Mouse (Mus musculus) embryonic fibroblast, embryonic 13.5 days (primary cell): ENCODE measurements around the gene Stap2.

Experiments used
- CTCF ChIP-seq: IDR thresholded peaks from 2 replicates; pipeline ENCODE4 v1.5.1; 2011; ENCODE audit warnings: mild to moderate bottlenecking, control low read depth, low read length, moderate library complexity, borderline replicate concordance; ENCODE audit not compliant: insufficient read depth
- POLR2A ChIP-seq: IDR thresholded peaks from 2 replicates; pipeline ENCODE4 v1.6.1; 2011; ENCODE audit warnings: low read depth, mild to moderate bottlenecking, control low read depth, low read length, moderate library complexity

DNA sequence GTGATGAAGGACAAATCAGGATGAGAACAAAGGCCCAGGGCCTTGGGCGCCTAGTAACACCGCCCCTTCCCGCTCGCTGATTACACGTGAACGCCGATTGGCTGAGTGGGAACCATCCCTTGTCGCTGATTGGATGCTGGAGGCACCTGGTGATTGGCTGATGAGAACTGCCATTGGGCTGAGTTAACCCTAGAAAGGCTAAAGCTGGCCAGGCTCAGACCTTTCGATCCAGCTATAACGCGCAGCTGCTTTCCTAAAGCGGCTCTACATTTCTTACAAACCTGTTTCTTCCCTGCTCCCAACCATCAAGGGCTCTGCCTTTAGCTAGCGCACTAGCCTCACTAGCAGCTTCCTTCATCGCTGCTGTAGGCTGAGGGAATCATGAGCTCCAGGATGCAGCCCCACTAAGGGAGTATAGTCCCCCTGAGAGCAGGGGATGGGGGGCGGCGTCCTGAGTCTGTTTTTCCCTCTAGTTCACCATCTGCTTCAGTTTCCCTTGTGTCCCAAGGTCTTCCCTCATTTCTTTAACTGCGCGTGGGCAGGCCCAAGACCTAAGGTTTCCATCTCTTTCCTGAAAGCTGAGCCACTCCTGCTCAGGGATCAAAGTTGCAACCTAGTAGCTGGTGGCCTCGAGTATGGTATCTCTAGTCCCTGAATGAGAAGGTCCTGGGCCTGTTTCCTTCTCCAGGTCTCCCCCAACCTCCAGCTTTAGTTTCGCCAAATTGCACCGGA, 3.1 kb upstream of the Stap2 start:
- peak; percentile 72; the same call in 1 of the 2 replicates for TF ChIP-seq POLR2A
- no peak for TF ChIP-seq CTCF
